Mouse (Mus musculus) CH12.LX (cell line): ENCODE data around the gene Tmem8b.

Source experiments
- EP300 ChIP-seq: IDR thresholded peaks from 2 replicates; pipeline ENCODE4 v1.6.1; 2011; ENCODE audit warnings: low read length, improper control_type of control experiment
- MAZ ChIP-seq: IDR thresholded peaks from 2 replicates; pipeline ENCODE4 v1.6.1; 2012; ENCODE audit warnings: low read depth, mild to moderate bottlenecking, inconsistent platforms, low read length, improper control_type of control experiment, moderate library complexity
- MXI1 ChIP-seq: IDR thresholded peaks from 2 replicates; pipeline ENCODE4 v1.6.1; 2011; ENCODE audit warnings: mild to moderate bottlenecking, low read depth, low read length, improper control_type of control experiment
- POLR2A ChIP-seq: IDR thresholded peaks from 2 replicates; pipeline ENCODE4 v1.6.1; 2011; ENCODE audit warnings: low read depth, mild to moderate bottlenecking, improper control_type of control experiment, low read length

GRCm38 (mm10) chr4:43673703-43674102 lies 4.9 kb downstream of the Tmem8b start:
- no peak for TF ChIP-seq EP300
- no peak for TF ChIP-seq POLR2A
- no peak for TF ChIP-seq MAZ
- no peak for TF ChIP-seq MXI1
